ENCODE assay signal across 9 mouse cellular contexts in genomic region chr7:27378431-27378830, GRCm38 (mm10). TPM values are rescaled to one million over a fixed set of nuclear protein-coding genes. Genes with fewer than 3 reads are reported as not detected.
DNase-seq lines count a peak whose midpoint lies in the region; ATAC-seq and TF ChIP-seq lines count a peak whose summit lies in the region.
"Had no signal": no experiment of that assay in that cellular context is flagged by ENCODE, and none has a peak within 500 bp of the region (broad histone marks: within the 10 kb centered on the region; RNA-seq: fewer than 3 reads in every experiment).

No protein-coding gene starts in this region.

- no peaks in the 10 kb centered on the region for H3K9me3 ChIP-seq in forebrain, postnatal 0 days (ENCODE audit: low read length)
- H3K9me3 ChIP-seq in forebrain, embryonic 10.5 days: 0 out of 2 replicates have a peak, but pooled peaks cover 5% of the 10 kb centered on the region
- no peaks in the 10 kb centered on the region for H3K9me3 ChIP-seq in intestine, postnatal 0 days (ENCODE audit: control insufficient read depth)
- H3K9me3 ChIP-seq in stomach, embryonic 15.5 days: no peaks in the 10 kb centered on the region

- H3K4me1 ChIP-seq in forebrain, postnatal 0 days (ENCODE audit: insufficient read depth): no peaks in the 10 kb centered on the region
- H3K4me1 ChIP-seq in forebrain, embryonic 10.5 days: peaks cover 4% of the 10 kb centered on the region; the same call in 1 of the 2 replicates
- no peaks in the 10 kb centered on the region for H3K4me1 ChIP-seq in intestine, postnatal 0 days (replicated peaks; ENCODE audit: control insufficient read depth, insufficient read depth, low read length)
- H3K4me1 ChIP-seq in stomach, embryonic 15.5 days: 0 out of 2 replicates have a peak, but pooled peaks cover 5% of the 10 kb centered on the region

- no peak overlapping the region for H3K4me2 ChIP-seq in forebrain, postnatal 0 days (ENCODE audit: low read depth)
- H3K4me2 ChIP-seq in intestine, postnatal 0 days (replicated peaks; ENCODE audit: low read depth): no peak overlapping the region
- H3K4me2 ChIP-seq in stomach, embryonic 15.5 days: no peak overlapping the region

- WGBS in forebrain, postnatal 0 days: 15% methylated on average over 4 of the region's 4 CpGs
- 28% methylated on average over 4 of the region's 4 CpGs for WGBS in forebrain, embryonic 10.5 days
- WGBS in intestine, postnatal 0 days: 12% methylated on average over 4 of the region's 4 CpGs
- 18% methylated on average over 4 of the region's 4 CpGs for WGBS in stomach, embryonic 15.5 days

- H3K27ac ChIP-seq in forebrain, postnatal 0 days (ENCODE audit: low read depth, low read length): no peak overlapping the region
- no peak overlapping the region for H3K27ac ChIP-seq in forebrain, embryonic 10.5 days
- H3K27ac ChIP-seq in intestine, postnatal 0 days (ENCODE audit: low read depth, low read length): no peak overlapping the region
- no peak overlapping the region for H3K27ac ChIP-seq in stomach, embryonic 15.5 days

- no peak overlapping the region for H3K9ac ChIP-seq in forebrain, postnatal 0 days
- H3K9ac ChIP-seq in intestine, postnatal 0 days (ENCODE audit: low read depth, low read length): no peak overlapping the region
- no peak overlapping the region for H3K9ac ChIP-seq in stomach, embryonic 15.5 days

- TF ChIP-seq CTCF in forebrain, postnatal 0 days (IDR thresholded peaks at IDR 0.05; ENCODE audit: low read depth): peak; percentile 74
- peak; percentile 73 for TF ChIP-seq CTCF in intestine, postnatal 0 days (IDR thresholded peaks at IDR 0.05; ENCODE audit: low read depth)

- H3K4me3 ChIP-seq in forebrain, postnatal 0 days (ENCODE audit: low read depth, low read length): no peak overlapping the region
- no peak overlapping the region for H3K4me3 ChIP-seq in forebrain, embryonic 10.5 days
- H3K4me3 ChIP-seq in intestine, postnatal 0 days (ENCODE audit: low read depth, low read length): no peak overlapping the region
- no peak overlapping the region for H3K4me3 ChIP-seq in stomach, embryonic 15.5 days (replicated peaks)

- DNase-seq in forebrain, postnatal 0 days: peak; percentile 71
- DNase-seq in forebrain, embryonic 10.5 days (ENCODE audit: extremely low spot score, low spot score): no peak
- DNase-seq in thymus, postnatal 4 days: peak; percentile 52
- DNase-seq in thymus, adult 18-20 months: no peak
- DNase-seq in heart, postnatal 36 days: no peak

- intact Hi-C loops in heart, postnatal 36 days (cut with DNase I): no loop called here

- H3K27me3 ChIP-seq in forebrain, postnatal 0 days (ENCODE audit: insufficient read depth, low read length): peaks cover 29% of the 10 kb centered on the region
- H3K27me3 ChIP-seq in forebrain, embryonic 10.5 days (ENCODE audit: poor library complexity, severe bottlenecking): peaks cover 63% of the 10 kb centered on the region
- H3K27me3 ChIP-seq in intestine, postnatal 0 days (replicated peaks; ENCODE audit: control insufficient read depth, insufficient read depth, low read length): peaks cover 35% of the 10 kb centered on the region
- peaks cover 35% of the 10 kb centered on the region for H3K27me3 ChIP-seq in stomach, embryonic 15.5 days (replicated peaks)

- ATAC-seq in forebrain, postnatal 0 days: peak; percentile 75
- ATAC-seq in intestine, postnatal 0 days: peak; percentile 64
- ATAC-seq in stomach, embryonic 15.5 days (ENCODE audit: insufficient read depth, low FRiP score, low read depth): peak; percentile 71; the same call in 1 of the 2 replicates
- no peak for ATAC-seq in activated CD4-positive, CD25-positive, alpha-beta regulatory T cell, adult 4 months

- peaks cover 3% of the 10 kb centered on the region; the same call in 1 of the 2 replicates for H3K36me3 ChIP-seq in forebrain, postnatal 0 days (ENCODE audit: insufficient read depth)
- no peaks in the 10 kb centered on the region for H3K36me3 ChIP-seq in forebrain, embryonic 10.5 days (replicated peaks)
- H3K36me3 ChIP-seq in intestine, postnatal 0 days (ENCODE audit: control insufficient read depth, insufficient read depth): no peaks in the 10 kb centered on the region
- H3K36me3 ChIP-seq in stomach, embryonic 15.5 days: no peaks in the 10 kb centered on the region

RNA-seq across cellular contexts. Expression of gene Gm20479, which starts 21.2 kb away (rescaled TPM):
- total RNA-seq in forebrain, postnatal 0 days (2014; rRNA removed): not detected in 2 replicates
- not detected in 2 replicates for polyA plus RNA-seq in forebrain, postnatal 0 days (2015; fragmentation: Nextera tagmentation; extraction: Ambion mirVana)
- 1.4 TPM in 1 of 2 replicates, not detected in the other for polyA plus RNA-seq in forebrain, embryonic 10.5 days (2016; fragmentation: Nextera tagmentation; extraction: Ambion mirVana)
- polyA plus RNA-seq in intestine, postnatal 0 days (2015; fragmentation: Nextera tagmentation; extraction: Ambion mirVana): 0.61 and 0.72 TPM in 2 replicates
- 0.62 and 1.7 TPM in 2 replicates for polyA plus RNA-seq in stomach, embryonic 15.5 days (2015; fragmentation: Nextera tagmentation; extraction: Ambion mirVana)
- polyA plus RNA-seq in activated CD4-positive, CD25-positive, alpha-beta regulatory T cell, adult 4 months (2017; shearing (Covaris generic)): 1 to 10 TPM; 1.4 to 3.3 TPM
- not detected for total RNA-seq in heart, postnatal 36 days (2021)
- polyA plus RNA-seq: neural tube, embryonic 14.5 days had no signal

RNA-seq across cellular contexts. Expression of gene Shkbp1, which starts 22.6 kb away (rescaled TPM):
- 30.2 and 35.6 TPM in 2 replicates for total RNA-seq in forebrain, postnatal 0 days (2014; rRNA removed)
- 31.8 and 33.1 TPM in 2 replicates for polyA plus RNA-seq in forebrain, postnatal 0 days (2015; fragmentation: Nextera tagmentation; extraction: Ambion mirVana)
- polyA plus RNA-seq in forebrain, embryonic 10.5 days (2016; fragmentation: Nextera tagmentation; extraction: Ambion mirVana): 62.4 and 67.7 TPM in 2 replicates
- 26.9 and 29.1 TPM in 2 replicates for polyA plus RNA-seq in intestine, postnatal 0 days (2015; fragmentation: Nextera tagmentation; extraction: Ambion mirVana)
- 38.8 and 43.7 TPM in 2 replicates for polyA plus RNA-seq in stomach, embryonic 15.5 days (2015; fragmentation: Nextera tagmentation; extraction: Ambion mirVana)
- polyA plus RNA-seq in activated CD4-positive, CD25-positive, alpha-beta regulatory T cell, adult 4 months (2017; shearing (Covaris generic)): 10 to 100 TPM; 48.9 to 66.0 TPM
- total RNA-seq in heart, postnatal 36 days (2021): 1 to 10 TPM; 6.5 to 7.5 TPM

RNA-seq across cellular contexts. Expression of gene Ltbp4, which starts 40.9 kb away (rescaled TPM):
- 13.4 and 26.7 TPM in 2 replicates for total RNA-seq in forebrain, postnatal 0 days (2014; rRNA removed)
- polyA plus RNA-seq in forebrain, postnatal 0 days (2015; fragmentation: Nextera tagmentation; extraction: Ambion mirVana): 8.3 and 11.7 TPM in 2 replicates
- polyA plus RNA-seq in forebrain, embryonic 10.5 days (2016; fragmentation: Nextera tagmentation; extraction: Ambion mirVana): 8.5 and 11.1 TPM in 2 replicates
- 40.7 and 43.7 TPM in 2 replicates for polyA plus RNA-seq in intestine, postnatal 0 days (2015; fragmentation: Nextera tagmentation; extraction: Ambion mirVana)
- polyA plus RNA-seq in stomach, embryonic 15.5 days (2015; fragmentation: Nextera tagmentation; extraction: Ambion mirVana): 154 and 161 TPM in 2 replicates
- polyA plus RNA-seq in activated CD4-positive, CD25-positive, alpha-beta regulatory T cell, adult 4 months (2017; shearing (Covaris generic)): 1 to 10 TPM in 1 of 2 experiments, under 1 TPM in 1; 0.94 to 1.3 TPM
- 100 to 1,000 TPM; 207 to 236 TPM for total RNA-seq in heart, postnatal 36 days (2021)

Comparison
In these comparisons a context has a peak if more than half of its experiments do, and no peak if none do; other contexts are left out.
1. DNase-seq: peak in forebrain, postnatal 0 days (single experiment) and thymus, postnatal 4 days (single experiment); none in forebrain, embryonic 10.5 days (single experiment), thymus, adult 18-20 months (0 of 2) and heart, postnatal 36 days (0 of 2).